Mouse (Mus musculus) cerebellum, postnatal 36 days (tissue): ENCODE measurements around the gene 1700029I15Rik.

ENCODE experiments used
- DNase-seq, 2 experiments: peaks; one replicate each; pipeline ENCODE4 v3.0.0; 2021 to 2022; ENCODE audit warnings: mixed read lengths in 2 of 2

The 1700029I15Rik gene

GRCm38 (mm10) chr2:92374514-92374913, 7.8 kb upstream of the 1700029I15Rik start, which contains the start of the genes Pex16 and Large2:
TSS of gene Pex16 (plus strand) at chr2:92374676.
TSS of gene Large2 (minus strand) at chr2:92374869.
- peak in 1 of 2 experiments; percentile 52 for DNase-seq

- peak; percentile 90 to 92 for DNase-seq
Measured at GRCm38 (mm10) chr2:92375099-92375623, 7.2 kb upstream of the 1700029I15Rik start.

DNA sequence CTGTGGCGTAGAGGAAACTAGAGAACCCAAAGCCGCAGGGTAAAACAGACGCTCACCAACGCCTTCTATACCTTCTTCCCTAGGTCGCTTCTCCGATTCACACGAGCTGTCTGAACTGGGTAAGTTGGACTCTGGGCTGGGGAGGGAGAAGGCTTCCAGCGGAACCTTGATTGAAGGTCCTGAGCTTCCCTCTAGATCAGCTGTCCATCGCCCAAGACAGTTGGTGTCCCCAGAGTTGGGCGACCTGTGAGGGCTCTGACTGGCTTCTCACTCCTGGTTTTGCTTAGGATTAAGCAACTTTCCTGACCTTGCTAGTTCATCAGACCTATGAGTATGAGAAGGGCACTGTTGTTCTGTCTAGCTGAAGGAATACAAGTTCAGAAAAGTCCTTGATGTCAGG, 6.5 kb upstream of the 1700029I15Rik start:
- no peak for DNase-seq

DNA sequence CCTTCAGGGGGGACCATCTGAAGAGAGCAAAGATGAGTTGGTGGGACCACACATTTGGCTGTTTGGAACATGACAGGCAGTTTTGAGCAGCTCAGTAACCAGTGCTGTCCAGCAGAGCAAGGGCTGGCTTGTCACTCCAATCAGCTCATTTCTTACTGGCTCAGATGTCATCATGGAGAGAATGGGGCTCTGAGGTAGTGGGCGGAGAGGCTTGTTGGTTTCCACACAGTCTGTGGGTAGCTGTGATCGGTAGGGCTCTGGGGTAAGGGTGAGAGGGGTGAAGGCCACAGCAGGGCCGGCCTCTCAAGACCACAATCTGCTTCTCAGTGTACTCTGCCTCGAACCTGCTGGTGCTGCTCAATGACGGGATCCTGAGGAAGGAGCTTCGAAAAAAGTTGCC, 6.0 kb upstream of the 1700029I15Rik start:
- no peak for DNase-seq

GRCm38 (mm10) chr2:92377320-92377719, 5.0 kb upstream of the 1700029I15Rik start:
- no peak for DNase-seq

DNA sequence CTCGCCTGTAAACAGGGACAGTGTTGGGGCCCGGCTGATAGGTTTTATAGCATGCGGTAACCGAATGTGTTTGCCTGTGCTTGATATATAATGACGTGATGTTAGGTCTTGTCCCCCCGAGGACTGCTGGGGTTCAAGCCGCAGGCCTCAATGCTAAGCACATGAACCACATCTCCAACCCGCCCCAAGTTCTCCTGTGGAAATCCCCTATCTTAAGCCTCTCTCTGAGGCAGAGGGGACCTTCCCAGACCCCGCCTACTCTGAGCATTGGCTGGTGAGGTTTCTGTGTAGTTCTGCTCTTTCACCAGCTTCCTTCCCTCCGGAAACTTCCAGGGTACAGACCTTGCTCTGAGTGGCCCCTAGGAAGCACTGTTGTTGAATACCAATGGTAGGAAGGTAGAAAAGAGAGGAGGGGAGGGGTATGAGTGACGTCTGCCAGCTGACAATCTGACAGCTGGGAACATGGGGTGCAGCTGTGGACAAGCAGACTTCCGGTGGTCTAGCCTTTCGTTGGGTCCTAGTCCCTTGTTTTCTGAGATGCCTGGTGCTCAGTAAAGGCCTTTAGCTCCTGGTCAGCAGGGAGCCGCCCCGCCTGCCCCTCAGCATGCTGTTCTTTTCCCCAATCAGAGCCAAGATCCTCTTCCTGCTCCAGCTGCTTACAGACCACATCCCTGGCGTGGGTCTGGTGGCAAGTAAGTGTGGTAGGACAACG, 2.4 kb upstream of the 1700029I15Rik start:
- no peak for DNase-seq

- no peak for DNase-seq
Measured at GRCm38 (mm10) chr2:92380495-92381050, 1.8 kb upstream of the 1700029I15Rik start.

DNA sequence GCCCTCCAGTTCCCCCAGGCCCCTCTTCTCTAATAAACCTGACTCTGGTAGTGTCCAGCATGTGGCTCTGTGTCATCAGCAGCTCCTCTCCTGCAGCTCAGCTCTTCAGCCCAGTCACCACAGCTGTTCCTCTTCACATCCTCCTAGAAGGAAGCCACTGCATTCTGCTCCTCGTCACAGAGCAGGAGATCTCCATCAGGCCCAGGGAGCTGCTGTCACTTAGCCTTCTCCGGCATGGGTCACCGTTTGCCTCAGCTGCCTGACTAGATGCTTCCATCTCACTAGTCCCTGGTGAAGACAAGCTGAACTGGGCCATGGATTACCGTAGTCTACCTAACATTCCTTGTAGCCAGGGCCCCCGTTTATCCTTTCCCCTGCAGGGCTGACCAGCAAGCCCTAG, 1.2 kb upstream of the 1700029I15Rik start:
- DNase-seq: no peak

DNA sequence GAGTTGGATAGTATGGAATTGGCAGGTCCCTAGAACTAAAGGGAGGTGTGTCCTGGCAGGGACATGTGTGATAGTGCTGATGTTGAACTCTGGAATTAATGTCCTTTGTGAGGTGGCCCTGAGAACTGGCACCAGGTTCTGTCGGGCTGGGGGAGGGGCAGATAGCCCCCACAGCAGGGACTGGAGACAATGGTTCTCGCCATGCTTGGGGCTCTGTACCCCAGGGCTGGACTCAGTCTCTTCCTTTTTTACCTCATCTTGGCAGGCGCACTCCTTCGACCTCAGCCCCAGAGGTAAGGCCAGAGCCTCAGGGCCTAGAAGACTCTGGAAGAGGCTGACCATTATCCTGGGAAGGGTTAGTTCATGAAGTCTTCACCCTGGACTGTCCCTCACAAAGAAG, 421 bp downstream of the 1700029I15Rik start:
- DNase-seq: no peak

GRCm38 (mm10) chr2:92384101-92384500, 1.8 kb downstream of the 1700029I15Rik start:
- DNase-seq: no peak

- peak in 1 of 2 experiments; percentile 42 for DNase-seq
Measured at GRCm38 (mm10) chr2:92385113-92386051, 3.0 kb downstream of the 1700029I15Rik start.

- DNase-seq: no peak
Measured at GRCm38 (mm10) chr2:92386821-92387570, 4.7 kb downstream of the 1700029I15Rik start.

- DNase-seq: no peak
Measured at GRCm38 (mm10) chr2:92387646-92388045, 5.3 kb downstream of the 1700029I15Rik start.

DNA sequence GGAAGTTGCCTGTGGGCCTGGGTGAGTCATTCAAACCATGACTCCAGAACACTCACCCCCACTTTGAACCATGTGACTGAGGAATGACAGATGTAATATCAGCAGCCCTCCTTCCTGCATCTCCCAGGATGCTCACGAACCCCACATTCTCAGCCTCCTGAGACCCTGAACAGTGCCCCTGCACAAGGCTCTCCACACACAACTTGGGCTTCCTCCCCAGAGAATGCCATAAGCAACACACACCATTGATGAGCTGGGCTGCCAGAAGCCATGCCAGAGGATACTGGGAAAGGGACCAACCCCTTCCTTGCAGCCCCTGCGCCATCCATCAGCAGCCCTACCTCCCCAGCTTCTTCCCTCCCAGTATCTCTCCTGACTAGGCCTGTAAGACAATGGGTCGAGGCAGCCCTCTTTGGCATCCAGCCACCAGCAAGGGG, 5.8 kb downstream of the 1700029I15Rik start:
- no peak for DNase-seq

- DNase-seq: peak; percentile 77 to 86
Measured at GRCm38 (mm10) chr2:92388891-92389641, 6.7 kb downstream of the 1700029I15Rik start.

GRCm38 (mm10) chr2:92389645-92390044, 7.3 kb downstream of the 1700029I15Rik start:
- DNase-seq: no peak

DNA sequence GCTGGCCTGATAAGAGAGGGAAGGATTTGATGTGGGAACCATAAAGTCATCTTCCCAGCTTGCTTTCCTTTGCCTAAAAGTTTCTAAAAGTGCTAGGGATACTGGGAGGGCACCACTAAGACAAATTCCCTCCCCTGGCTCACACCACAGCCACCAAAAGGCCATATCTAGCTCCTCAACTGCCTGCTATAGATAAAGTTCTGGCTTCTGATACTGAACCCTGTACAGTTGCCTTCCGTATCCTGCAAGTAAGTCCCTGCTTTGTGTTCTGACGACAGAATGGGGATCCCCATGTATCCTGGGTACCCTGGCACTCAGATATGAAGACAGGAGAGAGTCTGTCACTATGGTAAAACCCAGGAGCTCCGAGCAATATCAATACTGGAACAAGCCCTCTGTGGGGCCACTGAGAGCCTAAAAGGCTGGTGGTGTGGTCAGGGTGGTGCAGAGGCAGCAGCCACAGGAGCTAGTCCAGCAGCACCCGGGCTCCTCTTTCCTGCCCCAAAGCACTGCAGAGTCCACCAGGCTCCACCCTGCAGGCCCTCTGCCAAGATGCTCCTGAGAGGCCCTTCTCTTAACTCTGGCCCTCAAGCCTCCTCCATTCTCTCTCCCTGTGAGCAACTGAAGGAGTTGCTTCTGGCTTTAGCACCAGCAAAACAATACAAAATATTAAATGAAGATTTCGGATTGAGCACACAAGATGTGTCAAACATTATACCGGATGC, 8.0 kb downstream of the 1700029I15Rik start:
- DNase-seq: peak in 1 of 2 experiments; percentile 61

GRCm38 (mm10) chr2:92391116-92391515, 8.8 kb downstream of the 1700029I15Rik start:
- DNase-seq: peak in 1 of 2 experiments; percentile 54

DNA sequence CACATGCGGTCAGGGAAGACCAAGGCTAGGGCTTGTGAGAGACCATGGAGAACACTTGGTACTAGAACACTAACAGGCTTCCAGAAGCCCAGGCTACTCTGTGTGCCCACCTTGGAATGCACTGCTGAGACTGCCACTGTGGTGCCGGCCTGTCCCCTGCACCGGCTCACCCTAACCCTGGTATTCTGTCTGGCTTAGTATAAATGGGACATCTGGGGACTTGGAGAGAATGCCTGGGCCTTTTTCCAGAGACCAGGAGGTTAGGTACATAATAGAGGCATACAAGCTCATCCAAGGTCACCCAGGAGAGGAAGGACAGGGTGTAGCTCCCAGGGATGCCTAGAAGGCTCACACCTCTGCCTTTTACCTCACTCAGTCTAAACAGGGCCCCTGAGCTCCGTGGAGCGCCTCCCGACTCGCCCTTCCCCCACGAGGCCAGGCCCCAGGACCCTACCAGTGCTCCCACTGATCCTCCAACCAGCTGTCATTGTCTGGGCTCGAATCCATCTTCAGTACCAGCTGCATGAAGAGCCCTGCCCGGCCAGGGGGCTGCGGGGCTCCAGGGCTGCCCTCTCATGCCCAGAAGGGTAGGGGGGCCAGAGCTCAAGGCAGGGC, 9.5 kb downstream of the 1700029I15Rik start:
- no peak for DNase-seq
